Mouse (Mus musculus) telencephalon, adult 2 months (tissue): ENCODE results near the gene Dgat2.

Experiments
- DNase-seq: peaks from one replicate; pipeline ENCODE4 v3.0.0-alpha.2; 2011; ENCODE audit warnings: low read depth, low spot score

Dgat2 gene

GRCm38 (mm10) chr7:99140511-99140910 lies 42.0 kb downstream of the Dgat2 start:
- no peak for DNase-seq

DNA sequence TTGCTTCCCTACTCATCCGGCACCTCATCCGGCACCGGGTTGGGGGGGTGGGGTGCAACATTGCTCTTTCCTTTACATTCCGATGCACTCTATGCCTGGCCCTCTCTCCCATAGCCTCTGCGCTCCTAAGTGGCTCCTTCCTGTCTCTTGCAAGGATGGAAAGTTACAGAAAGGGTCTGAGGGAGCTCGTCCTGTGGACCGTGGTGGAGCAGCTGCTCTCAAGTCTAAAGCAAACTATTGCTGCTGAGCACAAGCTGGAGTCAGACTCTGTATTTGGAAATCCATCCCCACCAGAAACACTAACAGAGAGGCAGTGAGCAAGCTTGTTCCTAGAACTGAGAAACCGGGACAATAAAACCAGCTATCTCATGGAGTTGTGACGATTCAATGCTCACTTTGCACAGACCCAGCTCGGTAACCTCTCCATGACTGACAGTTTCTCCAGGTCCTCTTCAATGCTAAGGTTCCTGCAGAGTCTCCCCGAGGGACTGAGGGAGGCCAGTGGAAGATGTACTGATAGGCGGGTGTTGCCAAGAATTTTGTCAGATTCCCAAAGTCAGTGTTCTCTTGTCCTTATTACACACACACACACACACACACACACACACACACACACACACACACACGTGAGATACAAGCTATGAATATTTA lies 42.6 kb downstream of the Dgat2 start:
- DNase-seq = no peak

DNA sequence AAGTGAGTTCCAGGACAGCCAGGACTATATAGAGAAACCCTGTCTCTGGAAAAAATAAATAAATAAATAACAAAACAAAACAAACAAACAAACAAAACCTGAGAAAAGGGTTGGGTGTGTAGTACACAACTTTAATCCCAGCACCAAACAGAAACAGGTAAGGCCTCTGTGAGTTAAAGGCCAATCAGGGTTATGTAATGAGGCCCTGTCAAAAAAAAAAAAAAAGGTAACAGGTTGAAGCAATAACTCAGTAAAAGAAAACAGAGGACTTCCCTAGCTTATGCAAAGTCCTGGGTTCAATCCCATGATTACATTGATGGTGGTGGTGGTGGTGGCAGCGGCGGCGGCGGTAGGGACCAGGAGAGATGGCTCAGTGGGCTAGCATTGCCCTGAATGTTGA lies 45.0 kb downstream of the Dgat2 start:
- no peak for DNase-seq

GRCm38 (mm10) chr7:99136789-99137188 lies 45.7 kb downstream of the Dgat2 start:
- no peak for DNase-seq

DNA sequence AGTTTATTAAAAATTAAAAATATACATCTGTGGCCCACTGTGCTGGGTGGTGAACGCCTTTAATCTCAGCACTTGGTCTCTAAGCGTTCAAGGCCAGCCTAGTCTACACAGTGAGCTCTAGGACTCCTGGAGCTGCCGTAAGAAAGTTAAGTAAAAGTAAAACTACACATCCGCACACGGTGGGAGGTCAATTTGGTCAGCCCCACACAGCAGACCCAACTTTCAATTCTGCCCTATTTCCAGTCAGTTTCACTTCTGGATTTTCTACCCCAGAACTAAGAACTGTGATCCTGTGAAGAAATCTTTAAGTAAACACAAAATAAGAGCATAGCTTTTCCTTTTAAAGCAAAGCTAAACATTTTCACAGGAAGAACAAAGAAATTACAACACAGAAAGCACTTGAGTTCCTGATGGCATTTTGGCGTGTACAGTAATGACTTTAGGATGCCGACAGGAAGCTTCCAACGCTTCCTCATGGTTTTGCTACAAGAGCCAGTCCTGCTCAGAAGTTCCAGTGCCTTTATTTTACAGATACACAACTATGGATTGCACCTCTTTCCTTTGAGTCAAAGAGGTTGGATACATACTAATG lies 48.6 kb downstream of the Dgat2 start:
- DNase-seq = no peak

- DNase-seq = no peak
Observed at GRCm38 (mm10) chr7:99132597-99132996, 49.9 kb downstream of the Dgat2 start.

GRCm38 (mm10) chr7:99131819-99132353 lies 50.6 kb downstream of the Dgat2 start:
- no peak for DNase-seq

DNA sequence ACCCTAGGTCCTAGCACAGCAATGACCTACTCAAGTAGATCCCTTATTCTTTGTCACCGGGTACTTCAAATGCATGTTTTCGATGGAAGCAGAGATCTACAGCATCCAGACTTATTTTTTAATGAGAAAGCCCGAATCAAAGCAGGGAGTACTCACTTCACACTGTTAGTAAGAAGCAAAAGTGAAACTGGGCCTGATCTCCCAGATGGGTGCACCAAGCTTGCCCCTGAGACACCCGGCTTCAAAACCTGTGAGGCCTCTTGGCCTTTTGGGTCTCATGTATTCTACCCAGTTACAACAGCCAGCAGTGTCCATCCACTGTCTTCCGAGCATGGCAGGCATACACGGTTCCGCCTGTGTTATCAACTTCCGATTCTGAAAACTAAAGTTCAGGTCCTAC lies 53.6 kb downstream of the Dgat2 start:
- no peak for DNase-seq

GRCm38 (mm10) chr7:99128020-99128950 lies 54.2 kb downstream of the Dgat2 start:
- DNase-seq = no peak

DNA sequence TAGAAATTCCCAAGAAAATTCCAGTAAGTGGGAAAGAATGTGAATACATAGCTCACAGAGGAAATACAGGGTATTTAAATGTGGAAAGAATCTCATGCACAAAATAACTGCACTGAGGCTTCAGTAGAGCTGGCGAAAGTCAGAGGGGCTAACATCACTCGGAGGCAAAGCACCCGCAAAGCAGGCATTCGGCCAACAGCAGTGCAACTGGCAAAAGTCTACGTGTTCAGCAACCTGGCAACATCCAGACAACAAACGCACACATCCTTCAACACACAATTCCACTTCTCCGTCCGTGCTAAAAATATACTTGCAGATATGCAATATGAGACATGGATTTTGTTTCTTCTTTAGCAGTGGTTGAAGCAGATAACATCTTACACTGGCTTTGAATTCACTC lies 56.5 kb downstream of the Dgat2 start:
- DNase-seq = no peak

DNA sequence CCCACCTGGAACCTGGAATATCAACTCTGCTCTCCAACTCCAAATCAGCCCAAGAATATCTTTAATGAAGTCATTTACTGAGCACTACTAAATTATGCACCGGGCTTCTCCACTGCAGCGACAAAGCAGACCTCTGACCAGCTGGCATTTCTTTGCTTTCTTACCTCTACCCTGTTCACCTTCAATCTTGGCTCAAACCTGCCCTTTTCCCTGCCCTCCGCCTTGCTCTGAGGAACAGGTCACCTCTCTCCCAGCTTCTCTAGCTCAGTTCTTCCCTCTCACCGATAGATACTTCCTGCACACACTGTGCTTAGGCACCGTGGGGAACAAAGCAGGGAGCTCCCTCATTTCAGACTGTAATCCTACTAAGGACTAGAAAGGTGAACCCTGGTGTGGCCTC lies 59.9 kb downstream of the Dgat2 start:
- no peak for DNase-seq

DNA sequence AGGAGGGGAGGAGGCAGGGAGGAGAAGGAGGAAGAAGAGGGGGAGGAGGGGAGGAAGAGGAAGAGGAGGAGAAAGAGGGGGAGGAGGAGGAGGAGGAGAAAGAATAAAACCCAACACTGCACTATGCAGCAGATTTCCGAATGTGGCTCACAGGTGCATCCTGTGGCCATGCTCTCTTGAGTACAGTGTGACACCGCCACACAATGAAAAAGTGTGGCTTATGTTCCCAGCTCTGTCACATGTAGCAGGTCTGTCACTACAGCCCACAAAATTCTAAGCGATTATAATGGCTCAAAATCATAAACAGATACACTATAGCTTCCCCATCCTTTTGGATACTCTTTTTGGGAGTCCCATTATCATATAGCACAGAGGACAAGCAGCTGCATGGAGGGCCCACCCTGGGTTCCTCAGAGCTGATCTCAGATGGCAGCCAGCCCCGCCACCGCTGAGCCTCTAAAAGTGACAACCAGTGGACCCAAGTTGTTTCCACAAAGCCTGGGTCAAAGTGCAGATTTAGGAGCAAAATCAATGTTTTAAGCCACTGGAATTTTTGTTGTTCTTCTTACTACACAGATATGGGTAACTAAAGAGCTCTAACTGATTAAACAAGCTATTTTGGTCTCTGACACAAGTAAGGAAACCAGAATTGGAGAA lies 61.5 kb downstream of the Dgat2 start:
- DNase-seq = no peak

- DNase-seq = no peak
Observed at GRCm38 (mm10) chr7:99120082-99120481, 62.4 kb downstream of the Dgat2 start.

DNA sequence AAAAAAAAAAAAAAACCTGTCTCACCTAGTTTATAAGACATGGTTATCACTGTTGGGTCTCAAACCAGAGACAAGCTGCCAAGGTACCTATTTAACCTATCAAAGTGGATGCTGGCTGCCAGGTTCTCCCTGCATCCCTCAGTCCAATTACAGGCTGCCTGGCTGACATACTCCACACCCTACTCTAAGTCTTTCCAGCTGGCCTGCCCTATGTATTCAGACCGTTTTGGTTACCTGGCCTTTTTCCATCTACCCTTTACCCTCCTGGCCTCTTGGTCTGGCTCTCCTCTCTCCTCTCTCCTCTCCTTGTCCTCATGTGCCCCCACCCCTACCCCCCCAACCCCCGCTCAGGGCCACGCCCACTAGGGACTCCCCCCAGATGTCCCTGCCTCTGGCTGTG lies 65.7 kb downstream of the Dgat2 start:
- DNase-seq = no peak

- DNase-seq = no peak
Observed at GRCm38 (mm10) chr7:99114006-99114726, 68.4 kb downstream of the Dgat2 start.

DNA sequence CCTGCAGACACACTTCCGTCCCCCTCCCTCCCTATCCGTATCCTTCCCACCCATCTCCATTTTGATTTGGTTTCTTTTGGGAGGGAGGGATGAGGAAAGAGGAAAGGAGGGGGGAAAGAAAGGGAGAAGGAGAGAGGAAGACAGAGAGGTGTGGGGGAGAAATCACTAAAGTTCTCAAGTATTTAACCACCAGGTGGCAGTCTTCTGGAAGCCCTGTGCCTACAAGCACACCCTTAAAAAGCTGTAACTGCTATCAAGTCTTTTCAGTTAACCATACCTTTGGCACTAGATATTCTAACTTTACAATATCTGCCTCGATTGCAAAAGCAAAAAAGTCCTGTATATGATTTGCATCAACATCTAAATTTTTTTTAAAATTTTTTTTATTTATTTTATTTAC lies 75.0 kb downstream of the Dgat2 start:
- DNase-seq = no peak

GRCm38 (mm10) chr7:99106714-99107270 lies 75.7 kb downstream of the Dgat2 start:
- DNase-seq = no peak
